Mouse (Mus musculus) right cerebral cortex, postnatal 4 days (tissue): ENCODE measurements around the gene Mrpl4.

Experiments
- DNase-seq: peaks from one replicate; pipeline ENCODE4 v3.0.0-alpha.2; 2022

The Mrpl4 gene

DNA sequence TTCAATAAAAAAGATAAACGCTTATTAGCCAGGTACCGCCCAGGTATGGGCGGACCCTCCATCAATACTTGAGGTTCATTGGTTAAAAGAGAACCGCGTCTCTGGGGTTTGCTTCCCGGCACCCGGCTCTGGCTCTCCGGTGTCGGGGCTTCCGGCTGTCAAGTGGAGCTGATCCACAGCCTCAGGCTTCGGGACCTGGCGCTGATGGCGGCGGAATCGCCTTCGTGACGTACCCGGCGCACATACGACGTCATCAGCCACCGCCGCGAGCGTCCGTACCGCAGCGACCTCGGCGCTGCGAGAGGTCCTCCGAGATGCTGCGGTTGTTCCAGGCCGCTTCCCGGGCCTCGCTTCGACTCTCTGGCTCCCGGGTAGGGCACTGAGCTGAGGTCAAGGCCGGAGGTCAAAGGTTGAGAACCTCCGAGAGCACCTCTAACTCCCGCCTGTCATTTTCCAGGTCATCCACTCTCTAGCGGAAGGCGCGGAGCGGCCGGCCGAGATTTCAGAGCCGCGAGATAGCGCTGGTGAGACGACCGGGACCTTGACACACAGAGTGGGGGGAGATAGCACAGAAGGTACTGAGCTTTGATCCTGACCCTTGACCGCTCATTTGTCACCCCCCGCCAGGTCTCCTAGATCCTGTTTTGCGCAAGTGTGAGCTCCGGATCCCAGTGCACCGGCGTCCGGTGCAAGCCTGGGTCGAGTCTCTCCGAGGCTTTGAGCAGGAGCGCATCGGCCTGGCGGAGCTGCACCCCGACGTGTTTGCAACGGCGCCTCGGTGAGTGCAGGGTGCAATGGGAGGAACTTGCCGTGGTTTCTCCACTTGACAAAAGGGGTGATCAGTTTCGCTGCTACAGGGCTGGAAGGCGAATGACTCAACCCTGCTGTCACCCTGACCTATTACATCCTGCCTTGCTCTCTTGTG is at the start of gene Mrpl4:
Gene Mrpl4 (plus strand): TSS at position 112 of the 925 bp plus-strand sequence.
- DNase-seq, result peak; percentile 93

DNA sequence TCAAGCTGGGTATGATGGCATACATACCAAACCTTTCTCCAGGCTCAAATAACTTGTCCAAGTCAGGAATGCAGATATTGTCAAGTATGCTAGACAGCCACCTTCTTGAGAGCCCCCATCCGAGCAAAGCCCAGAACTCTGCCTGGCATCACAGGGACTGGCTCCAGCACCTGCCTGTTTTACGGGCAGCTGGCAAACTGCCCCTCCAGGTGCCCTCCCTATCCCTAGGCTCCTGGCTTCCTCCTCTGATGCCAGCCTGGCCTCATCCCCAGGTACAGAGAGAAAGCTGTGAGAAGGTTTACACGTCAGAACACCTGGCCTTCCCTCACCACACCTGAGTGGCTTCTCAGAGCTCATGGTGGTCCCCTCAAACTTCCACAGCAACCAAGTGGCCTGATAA is 45.5 kb upstream of the Mrpl4 start:
- DNase-seq, result no peak

DNA sequence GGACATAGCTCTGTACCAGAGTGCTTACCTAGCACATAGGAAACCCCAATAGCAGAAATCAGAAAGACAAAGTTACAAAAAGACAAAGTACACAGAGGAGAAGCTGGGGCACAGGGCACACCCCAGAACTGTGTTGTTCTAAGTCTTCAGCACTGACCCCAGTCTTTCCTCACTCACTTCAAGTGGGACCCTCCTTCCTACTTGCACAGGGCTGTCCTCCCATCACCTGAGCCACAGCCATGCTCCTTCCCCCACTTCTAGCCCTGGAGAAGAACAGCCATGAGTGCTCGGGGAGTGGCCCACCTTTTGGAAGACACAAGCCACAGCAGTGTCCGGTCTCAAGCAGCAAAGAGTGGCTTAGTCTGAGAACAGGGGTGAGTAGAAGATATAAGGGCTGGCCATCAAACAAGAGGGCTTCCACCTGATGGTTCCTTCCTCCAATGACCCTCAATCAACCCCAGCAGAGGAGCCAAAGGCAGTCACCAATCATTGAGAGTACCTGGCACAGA is 43.1 kb upstream of the Mrpl4 start, which contains the start of gene Dnmt1:
Gene Dnmt1 (minus strand): TSS at position 459 of the 509 bp plus-strand sequence.
- no peak for DNase-seq

DNA sequence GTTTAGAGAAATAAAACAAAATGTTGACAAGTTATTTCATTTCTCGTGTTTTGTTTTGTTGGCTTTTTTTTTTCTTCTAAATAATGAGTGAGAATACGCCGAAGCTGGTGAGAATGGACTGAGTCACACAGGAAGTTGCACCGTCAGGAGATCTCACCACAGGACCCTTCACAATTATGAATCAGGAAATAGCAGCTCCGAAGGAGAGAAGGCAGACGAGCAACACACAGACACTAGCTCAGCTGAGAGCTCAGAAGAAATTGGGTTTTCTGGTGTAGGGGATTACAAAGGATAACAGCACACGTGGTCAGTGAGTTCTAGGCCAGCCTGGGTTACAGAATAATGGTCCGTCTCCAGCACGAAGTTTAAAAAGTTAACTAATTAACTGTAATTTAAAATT is 41.0 kb upstream of the Mrpl4 start:
- DNase-seq, result no peak

DNA sequence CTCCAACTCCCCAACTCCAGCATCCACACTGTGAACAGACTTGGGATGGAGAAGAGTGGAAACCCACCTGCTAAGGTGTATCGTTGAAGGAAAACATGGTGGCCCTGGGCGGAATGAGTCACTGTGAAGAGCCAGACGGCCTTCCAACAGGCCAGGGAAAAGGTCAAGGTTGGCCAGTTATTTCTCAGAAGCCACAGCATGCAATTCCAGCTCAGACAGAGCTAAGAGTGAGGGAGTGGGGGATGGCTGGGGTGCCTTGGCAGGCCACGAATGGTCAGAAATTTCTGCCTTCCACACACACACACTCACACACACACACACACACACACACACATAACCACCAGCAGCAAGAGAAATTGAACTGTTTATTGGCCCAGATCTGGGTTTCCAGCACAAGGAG is 36.9 kb upstream of the Mrpl4 start:
- DNase-seq, result no peak

DNA sequence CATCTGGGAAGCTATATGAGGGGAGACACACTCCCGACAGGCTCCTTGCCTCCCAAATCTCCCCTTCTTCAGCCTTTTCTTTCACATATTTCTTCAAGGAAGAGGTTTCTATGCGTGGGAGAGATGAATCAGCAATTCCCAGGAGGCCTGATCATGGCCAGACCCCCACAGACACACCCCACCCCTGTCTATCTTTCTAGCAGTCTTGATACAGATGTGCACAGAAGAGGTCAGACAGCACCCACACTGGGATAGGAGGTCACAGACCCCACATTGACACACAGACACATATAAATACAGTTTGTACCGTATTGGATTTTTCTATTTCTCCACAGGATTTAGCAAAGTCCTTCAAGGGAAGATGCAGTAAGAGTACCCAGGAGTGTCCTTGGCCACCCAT is 36.5 kb upstream of the Mrpl4 start:
- DNase-seq, result no peak

DNA sequence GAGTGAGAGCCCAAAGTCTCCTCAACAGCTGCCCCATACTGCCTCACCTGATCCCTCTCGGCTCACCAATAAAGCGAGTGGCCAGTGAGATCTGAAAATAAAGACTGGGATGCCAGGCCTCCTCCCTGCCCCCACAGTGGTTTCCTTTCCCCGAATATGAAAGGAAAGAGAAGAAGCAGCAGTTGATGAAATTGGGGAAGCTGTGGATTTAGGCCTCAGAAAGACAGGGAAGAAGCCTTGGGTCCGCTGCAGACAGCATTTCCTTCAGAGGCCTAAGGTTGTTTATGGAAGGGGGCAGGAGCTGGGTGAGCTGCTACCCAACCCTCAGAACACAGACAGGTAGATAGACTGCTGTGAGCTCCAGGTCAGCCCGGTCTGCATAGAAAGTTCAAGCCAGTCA is 35.8 kb upstream of the Mrpl4 start:
- no peak for DNase-seq

DNA sequence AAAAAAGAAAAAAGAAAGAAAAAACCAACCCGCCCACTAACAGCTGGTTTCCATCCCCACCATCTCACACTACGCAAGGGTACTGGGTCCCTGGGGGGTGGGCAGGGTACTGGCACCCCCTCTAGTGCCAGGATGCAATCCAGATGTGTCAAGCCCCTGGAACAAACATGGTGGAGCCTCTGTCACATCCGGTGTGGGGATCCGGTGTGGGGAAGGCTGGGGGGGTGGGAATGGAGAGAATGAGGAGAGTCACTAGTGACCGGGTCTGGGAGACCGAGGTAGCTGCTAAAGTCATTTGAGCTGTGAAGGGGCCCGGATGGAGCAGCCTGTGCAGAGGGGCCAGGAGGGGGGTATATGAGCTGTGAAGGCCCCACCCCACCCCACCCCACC is 30.8 kb upstream of the Mrpl4 start:
- DNase-seq, result no peak

DNA sequence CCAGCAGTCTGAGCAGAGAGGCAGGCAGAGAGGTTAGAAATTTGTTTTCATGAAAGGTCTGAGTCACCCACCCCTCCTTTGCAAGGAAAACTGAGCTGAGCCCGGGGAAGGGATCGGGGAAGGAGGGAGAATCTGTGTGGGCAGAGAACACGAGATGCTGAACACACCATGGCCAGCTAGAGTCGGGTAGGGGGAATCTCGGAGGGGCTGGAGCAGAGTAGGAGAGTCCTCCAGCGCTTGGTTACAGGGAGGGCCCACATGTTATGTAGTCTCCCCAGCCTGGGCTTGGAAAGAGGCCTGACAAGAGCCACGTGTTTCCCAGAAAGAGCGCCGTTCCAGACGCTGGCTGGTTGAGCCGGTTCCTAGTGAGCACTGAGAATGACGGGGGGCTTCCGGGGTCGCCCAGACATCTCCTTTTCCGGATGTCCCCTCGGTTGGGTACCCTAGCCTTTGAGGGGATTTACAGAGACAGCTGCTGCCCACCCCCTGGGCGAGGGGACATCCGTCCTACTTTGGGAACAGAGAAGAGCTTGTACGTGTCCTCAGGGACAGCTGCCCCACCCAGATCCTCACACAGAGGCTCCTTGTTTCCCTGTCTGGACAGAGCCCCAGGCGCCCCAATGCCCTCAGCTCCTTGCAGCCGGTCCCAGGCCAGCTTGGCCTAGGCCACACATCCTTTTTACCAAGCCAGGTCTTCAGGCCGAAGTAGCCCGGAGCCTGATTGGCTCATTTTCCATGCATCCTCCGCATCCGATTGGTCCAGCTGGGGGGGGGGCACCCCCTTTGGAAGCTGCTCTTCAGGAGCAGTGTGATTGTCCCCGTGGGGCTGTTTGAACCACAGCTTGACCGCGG is 30.2 kb upstream of the Mrpl4 start:
- DNase-seq, result peak; percentile 47

DNA sequence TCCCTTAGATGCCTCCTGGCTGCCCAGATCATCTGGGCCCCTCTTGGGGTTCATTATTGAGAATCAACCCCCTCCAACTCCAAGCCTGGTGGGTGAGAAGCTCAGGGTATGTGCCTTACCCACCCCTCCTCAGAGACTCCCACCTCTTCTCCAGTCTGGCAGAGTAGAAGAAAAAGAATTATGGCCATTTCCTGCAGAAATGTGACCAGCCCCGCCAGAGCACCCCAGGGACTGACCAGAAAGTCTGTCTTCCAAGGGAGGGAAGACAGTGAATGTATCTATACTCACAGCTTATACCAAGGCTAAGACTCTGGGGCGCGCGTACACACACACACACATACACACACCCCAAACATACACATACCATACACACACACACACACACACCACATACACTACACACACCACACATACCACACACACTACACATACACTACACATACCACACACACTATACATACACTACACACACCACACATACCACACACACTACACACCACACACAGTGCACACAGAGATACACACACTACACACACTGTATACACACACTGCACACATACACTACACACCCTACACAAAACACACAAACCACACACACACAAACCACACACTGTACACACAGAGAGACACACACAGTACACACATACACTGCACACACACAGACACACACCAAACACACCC is 29.4 kb upstream of the Mrpl4 start:
- no peak for DNase-seq

DNA sequence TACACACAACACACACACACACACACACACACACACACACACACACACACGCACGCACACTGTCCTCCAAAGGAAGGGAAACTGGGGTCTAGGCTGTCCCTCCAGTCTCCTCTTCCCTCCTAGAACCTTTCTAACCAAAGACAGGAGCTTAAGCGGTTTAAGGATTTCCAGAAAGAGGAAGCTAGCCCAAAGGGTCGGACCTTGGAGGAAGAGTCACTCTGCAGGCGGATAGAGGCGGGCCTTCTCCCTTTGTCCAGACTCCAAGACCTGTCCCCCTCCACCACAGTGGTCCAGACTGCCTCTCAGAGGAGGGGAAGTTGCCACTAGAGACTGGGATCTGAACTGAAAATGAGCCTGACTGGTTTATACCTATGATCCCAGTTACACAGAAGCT is 28.9 kb upstream of the Mrpl4 start:
- no peak for DNase-seq

DNA sequence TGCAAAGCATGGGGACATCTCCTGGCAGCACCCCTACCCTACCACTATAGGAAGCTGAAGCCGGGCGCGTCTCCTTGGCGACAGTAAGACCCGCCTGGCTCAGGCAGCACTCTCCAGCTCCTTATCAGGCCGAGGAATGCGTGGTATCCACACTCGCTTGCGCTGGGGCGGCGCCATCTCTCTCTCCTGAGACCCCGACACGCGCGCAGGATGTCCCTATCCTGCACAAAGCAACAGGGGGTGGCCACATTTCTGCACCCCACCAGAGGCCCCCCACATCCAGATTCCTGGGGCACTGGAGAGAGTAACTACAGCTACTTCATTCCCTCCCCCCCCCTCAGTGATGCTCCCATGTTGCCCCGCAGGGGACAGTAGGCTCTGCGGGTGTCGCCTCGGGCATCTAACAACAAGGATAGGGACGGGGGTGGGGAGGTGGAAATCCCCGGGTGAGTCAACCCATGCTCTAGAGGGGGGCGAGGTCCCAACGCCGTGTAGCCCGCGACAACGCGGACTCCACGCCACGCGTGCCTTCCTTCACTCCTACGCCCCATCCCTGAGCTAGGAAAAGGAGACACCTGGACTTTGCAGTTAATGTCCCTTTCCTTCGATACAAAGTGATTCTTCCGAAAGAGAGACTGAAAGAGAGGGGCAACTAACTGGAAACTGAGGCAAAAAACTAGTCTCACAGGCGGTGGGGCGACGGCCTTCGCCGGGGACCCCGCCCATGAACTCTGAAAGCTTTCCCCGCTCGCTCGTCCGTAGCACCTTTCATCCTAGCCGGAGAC is 26.9 kb upstream of the Mrpl4 start:
- DNase-seq, result peak; percentile 53

DNA sequence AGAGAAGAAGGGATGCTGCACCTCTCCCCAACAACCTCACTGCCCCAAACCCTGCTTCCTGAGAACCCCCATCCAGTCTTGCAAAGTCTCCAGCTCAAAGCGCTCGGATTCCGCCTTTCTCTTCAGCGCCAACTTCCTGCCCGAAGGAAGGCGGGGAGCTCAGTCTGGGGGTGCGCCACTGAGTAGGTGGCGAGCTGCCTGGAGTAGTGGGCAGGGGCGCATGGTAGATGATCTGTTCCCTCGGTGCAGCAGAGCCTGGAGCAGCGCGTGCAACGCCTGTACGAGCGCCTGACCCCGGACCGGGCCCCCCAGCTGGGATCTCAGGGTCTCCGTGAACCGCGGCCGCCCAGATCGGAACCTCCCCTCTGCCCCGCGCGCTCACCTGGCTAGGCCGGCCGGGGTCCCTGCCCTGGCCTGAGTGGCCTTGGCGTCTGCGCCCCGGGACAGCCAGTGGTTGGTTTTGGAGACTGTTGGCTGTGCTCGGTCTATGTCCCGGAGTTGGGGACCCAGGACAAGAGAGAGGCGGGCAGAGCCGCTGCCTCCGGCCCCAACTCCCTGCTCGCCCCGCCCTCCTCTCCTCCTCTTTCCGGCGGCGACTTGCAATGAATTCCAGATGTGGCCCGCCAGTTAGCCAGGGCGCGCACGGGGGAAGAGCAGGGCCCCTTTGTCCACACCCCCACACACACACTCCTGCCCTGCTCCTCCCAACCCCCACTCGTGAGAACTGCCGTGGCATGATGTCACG is 26.1 kb upstream of the Mrpl4 start, which contains the start of gene S1pr2:
Gene S1pr2 (minus strand): TSS at position 566 of the 745 bp plus-strand sequence.
- DNase-seq, result peak; percentile 59

DNA sequence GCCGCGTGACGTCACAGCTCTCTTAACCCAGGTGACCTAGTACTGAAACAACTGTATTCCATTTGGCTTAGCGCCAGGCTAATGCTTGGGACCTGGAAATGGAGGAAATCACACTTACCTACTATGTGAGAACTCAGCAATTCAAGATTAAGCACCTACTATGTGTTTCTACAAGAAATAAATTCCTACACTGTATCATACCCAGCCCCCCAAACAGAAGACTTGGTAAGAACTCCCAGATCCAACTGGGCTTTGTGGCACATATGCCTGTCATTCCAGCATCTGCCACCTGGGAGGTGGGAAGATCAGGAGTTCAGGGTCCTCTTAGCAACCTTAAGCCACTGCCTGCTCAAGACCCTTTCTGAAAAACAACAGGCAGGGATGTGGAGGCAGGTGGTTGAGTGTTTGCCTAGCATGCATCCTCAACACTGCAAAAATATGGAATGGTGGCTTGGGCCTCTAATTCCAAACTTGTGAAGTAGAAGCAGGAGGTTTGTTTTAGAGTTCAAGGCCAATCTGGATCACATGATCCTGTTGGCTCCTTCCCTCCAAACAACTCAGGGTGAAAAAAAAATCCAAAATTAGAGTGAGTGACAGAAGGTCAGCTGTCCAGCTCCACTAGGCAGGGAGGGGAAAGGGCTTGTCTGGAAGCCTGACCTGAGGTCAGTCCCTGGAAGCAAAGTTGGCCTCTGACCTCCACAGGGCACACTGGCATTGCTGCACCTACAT is 25.4 kb upstream of the Mrpl4 start:
- DNase-seq, result no peak

DNA sequence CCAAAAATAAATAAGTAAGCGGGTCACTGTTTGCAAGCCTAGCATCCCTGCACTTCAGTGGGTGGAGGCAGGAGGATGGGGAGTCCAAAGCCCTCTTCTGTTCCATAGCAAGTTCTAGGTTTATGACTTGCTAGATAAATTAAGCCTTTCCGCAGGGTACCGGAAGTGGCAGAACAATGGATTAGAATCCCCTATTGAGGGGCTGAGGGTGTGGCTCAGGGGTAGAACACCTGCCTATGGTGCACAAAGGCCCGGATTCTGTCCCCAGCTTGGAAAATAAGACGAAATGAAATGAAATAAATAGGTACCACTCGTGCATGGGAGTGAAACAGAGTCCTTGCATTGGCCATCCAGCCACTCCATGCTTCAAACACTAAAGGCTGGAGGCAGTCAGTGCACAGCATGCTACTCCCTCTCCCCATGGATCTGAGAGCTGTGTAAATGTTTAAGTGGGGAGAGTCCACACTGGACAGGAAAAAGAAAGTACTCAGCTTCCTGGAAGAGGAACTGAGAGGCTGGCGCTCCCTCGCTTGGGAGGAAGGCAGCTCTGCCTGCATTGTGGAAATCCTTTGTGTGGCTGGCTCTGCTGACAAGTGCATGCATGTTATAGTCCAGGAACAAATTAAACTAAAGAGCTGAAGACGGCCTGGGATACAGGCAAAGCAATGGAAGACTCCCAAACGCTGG is 24.0 kb upstream of the Mrpl4 start:
- DNase-seq, result no peak

DNA sequence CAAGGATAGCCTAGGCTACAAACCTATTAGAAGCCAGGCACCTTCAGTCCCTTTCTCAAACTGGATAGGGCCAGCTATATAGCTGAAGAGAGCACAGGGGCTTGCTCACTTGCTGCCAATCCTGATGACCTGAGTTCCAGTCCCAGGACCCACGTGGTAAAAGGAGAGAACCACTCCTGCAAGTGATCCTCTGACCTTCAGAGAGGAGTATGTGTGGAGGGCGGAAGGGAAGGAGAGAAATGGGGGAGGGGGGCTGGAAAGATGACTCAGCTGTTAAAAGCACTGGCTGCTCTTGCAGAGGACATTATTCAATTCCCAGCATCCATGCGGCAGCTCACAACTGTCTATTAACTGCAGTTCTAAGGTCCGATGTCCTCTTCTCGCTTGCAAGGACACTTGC is 23.4 kb upstream of the Mrpl4 start:
- DNase-seq, result no peak

DNA sequence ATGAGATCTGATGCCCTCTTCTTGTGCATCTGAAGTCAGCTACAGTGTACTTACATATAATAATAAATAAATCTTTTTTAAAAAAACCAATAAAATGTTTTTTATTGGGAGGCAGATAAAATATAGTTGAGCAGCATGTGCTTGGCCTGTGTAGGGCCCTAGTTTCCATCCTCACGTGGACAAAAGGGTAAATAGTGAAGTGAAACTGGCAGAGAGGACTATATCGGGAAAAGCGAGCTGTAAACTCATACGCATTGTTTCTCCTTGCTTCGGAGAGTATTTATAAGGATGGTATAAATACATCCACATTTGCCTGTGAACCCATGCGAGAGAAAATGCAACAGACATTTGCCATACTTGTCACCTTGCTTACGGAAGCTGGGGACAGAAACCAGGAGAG is 22.8 kb upstream of the Mrpl4 start:
- DNase-seq, result no peak

DNA sequence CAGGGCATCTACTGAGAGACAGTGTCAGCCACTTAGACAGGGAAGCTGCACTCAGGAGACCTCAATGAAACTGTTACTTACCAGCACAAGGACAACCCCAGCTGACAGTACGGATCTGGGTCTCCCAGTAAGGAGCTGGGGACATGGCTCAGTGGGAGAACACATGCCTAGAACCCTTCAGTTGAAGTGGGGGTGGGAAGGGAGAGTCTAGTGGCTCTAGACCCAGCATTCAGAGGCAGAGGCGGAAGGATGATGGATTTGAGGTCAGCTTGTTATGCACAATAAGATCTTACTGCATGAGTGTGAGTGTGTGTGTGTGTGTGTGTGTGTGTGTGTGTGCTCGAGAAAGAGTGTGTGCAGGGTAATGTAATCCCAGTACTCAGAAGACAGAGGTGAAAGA is 20.4 kb upstream of the Mrpl4 start:
- DNase-seq, result no peak

DNA sequence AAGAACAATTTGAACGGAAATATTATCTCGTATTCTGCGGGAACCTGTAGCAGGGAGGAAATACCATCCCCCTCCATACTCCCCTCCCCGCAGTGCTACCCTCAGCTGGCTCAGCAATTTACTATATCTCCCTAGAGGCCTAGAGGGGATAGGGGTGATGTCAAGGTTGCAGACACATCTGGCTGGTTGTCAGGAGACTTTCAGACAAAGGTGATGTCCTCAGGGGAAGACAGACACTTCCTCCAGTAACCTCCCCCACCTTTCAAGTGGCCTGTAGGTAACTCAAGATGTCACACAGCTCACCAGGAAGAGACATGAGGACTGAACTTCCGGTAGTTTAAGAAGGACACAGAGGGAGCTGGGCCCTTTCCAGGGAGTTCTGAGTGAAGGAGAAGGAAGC is 19.4 kb upstream of the Mrpl4 start:
- no peak for DNase-seq
